Mouse (Mus musculus) right cerebral cortex, postnatal 14 days (tissue): ENCODE results near the gene Ppfia4.

Experiments
- DNase-seq: peaks from one replicate; pipeline ENCODE4 v3.0.0; 2022

The Ppfia4 gene

GRCm38 (mm10) chr1:134297265-134297664 lies 35.5 kb downstream of the Ppfia4 start:
- no peak for DNase-seq

- no peak for DNase-seq
These were observed 38.8 kb downstream of the Ppfia4 start for GRCm38 (mm10) chr1:134293738-134294604.

DNA sequence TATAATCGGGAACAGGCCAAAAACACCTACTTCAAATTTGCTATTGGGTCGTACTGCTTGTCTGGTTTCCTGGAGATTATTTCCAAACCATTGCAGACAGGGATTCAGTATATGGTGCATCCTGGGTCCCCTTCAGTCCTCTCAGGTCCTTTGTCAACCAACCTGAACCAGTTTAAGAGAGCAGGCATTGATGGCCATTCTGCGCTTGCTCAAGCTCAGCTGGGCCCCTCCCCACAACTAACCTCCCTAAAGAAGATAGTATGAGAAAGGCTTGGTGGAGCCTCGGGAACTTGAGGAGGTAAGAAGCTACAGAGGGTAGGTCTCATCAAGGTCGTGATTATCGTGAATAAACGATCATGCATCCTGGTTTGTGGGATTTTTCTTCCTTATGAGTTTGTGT lies 39.5 kb downstream of the Ppfia4 start:
- DNase-seq: no peak

- DNase-seq: no peak
These were observed 40.1 kb downstream of the Ppfia4 start for GRCm38 (mm10) chr1:134292601-134293000.

GRCm38 (mm10) chr1:134292073-134292472 lies 40.7 kb downstream of the Ppfia4 start:
- no peak for DNase-seq

DNA sequence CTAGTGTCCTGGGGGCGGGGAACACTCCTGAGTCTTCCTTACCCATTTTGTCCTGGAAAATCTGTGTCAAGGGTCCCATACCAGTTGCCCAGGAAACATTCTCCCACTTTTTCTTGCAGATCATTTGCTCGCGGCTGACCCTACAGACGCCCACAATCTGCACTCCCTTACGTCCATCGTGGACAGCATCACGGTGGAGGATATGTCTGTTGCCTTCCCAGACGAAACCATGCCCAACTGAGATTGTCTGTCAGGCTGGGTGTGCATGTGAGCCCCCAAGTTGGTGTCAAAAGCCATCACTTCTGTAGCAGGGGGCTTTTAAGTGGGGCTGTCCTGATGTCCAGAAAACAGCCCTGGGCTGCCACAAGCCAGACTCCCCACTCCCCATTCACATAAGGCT lies 41.2 kb downstream of the Ppfia4 start:
- no peak for DNase-seq

- DNase-seq: no peak
These were observed 41.8 kb downstream of the Ppfia4 start for GRCm38 (mm10) chr1:134290909-134291308.

DNA sequence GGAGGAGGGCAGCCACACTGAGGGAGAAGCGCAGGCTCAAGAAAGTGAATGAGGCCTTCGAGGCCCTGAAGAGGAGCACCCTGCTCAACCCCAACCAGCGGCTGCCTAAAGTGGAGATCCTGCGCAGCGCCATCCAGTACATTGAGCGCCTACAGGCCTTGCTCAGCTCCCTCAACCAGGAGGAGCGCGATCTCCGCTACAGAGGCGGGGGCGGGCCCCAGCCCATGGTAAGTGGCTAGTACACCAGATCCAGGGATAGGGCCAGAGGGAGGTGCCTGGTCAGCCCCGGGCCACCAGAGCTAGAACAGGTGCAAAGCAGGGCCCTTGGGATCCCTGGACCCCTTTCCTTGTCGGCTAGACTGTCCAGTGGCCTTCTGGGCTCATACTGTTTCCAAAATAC lies 42.4 kb downstream of the Ppfia4 start:
- no peak for DNase-seq

- no peak for DNase-seq
These were observed 43.1 kb downstream of the Ppfia4 start, which contains the start of gene Myog for GRCm38 (mm10) chr1:134289598-134290099. Myog (plus strand) TSS chr1:134289989.

- DNase-seq: no peak
These were observed 44.5 kb downstream of the Ppfia4 start for GRCm38 (mm10) chr1:134288239-134288638.

DNA sequence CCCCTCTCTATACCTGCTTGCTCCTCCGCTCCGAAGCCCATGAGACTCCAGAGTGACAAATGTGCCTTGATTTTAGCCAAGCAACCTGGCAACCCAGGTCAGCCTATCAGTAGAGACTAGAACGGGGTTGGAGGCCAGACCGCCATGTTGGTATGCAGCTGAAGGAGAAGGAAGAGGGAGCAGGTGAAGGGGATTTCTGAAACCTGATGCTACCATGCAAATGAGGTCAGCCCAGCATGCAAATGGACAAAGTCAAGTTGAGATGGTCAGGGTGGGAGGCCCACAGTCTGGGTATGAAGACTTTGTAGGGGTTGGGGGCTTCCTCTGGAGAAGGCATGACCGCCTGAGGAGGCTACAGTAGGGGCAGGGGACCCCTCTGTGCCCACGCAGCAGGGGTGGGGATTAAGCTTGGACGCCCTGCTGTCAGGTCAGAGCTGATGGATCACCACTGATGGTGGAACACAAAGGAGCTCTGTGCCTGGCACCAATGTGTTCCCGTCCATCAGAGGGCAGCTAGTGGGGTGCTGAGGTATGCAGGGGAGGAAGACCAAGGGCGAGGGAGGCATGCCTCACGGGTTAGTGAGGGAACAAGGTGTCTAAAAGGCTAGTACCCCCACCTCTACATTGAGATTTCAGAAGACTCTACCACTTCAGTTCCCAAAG lies 47.1 kb downstream of the Ppfia4 start:
- no peak for DNase-seq

GRCm38 (mm10) chr1:134283108-134283507 lies 49.6 kb downstream of the Ppfia4 start:
- DNase-seq: no peak

DNA sequence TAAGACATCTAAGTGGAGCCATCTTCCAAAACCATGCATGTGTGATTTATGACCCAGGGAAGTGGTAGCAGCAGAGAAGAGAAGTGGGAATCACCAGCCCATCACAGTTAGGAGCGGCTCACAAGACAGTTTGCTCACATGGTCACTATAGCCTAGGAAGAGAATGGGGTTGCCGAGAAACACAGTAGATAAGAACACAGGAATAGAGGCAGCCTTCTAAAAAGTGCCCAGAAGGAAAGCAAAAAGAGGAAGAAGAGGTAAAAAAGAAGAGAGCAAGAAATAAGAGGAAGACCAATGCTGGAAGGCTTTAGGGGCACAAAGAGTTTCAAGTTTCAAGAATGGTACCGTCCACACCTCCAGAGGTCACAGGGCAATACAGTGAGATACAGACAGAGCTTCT lies 50.4 kb downstream of the Ppfia4 start:
- no peak for DNase-seq

- DNase-seq: no peak
These were observed 51.2 kb downstream of the Ppfia4 start for GRCm38 (mm10) chr1:134281563-134281962.

DNA sequence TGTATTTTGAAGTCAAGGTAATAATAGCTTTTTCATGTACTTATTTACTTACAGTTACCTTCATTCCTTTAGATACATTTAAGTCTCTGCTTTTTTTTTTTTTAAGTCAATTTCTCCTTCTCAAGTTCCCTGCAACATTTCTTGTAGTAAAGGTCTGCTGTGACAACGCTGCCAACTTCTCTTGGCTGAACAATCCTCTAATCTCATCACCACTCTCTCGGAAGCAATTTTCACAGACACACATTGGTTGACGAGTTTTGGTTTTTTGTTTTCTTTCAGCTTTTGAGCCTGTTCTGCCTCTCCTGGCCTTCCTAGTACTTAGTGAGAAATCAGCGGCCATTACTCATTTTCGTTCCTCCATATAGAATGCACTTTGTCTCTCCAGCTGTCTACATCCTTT lies 52.6 kb downstream of the Ppfia4 start:
- no peak for DNase-seq

- DNase-seq: no peak
These were observed 55.9 kb downstream of the Ppfia4 start for GRCm38 (mm10) chr1:134276823-134277222.

DNA sequence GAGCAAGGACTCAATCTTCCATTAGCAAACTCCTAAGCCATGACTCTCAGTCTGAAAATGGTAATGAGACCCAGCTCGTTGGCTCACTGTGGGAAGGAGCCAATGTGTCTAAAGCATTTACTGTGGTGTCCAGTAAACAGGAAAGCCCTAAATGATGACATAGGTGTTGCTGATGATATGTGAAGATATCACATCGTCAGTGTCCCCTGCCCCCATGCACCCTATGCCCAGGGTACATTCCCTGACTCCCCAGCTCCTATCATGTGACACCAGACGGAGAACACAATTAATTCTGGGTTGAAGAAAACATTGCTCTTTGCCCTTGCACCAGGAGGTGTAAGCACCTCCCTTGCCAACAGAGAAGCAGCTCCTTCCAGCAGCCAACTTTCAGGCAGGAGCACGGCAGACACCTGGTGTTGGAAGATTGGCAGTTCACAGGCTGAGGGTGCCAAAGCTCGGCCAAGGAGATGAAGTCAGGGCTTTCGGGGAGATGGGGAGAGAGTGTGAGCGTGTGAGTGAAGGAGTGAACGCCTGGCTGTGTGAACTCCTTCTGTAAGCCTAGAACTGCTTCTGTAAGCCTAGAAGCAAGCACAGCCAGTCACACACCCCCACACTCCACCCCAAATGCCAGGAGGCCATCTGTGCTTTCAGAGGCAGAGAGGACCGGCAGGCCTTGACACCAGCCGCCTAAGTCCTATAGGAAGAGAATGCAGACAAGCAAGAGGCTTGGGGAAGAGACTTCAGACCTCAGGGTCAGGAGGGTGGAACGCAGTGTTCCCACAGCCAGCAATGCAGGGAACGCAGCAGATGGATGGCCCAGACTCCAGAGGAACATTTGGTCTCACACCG lies 56.9 kb downstream of the Ppfia4 start:
- no peak for DNase-seq

GRCm38 (mm10) chr1:134274483-134274920 lies 58.2 kb downstream of the Ppfia4 start:
- no peak for DNase-seq

DNA sequence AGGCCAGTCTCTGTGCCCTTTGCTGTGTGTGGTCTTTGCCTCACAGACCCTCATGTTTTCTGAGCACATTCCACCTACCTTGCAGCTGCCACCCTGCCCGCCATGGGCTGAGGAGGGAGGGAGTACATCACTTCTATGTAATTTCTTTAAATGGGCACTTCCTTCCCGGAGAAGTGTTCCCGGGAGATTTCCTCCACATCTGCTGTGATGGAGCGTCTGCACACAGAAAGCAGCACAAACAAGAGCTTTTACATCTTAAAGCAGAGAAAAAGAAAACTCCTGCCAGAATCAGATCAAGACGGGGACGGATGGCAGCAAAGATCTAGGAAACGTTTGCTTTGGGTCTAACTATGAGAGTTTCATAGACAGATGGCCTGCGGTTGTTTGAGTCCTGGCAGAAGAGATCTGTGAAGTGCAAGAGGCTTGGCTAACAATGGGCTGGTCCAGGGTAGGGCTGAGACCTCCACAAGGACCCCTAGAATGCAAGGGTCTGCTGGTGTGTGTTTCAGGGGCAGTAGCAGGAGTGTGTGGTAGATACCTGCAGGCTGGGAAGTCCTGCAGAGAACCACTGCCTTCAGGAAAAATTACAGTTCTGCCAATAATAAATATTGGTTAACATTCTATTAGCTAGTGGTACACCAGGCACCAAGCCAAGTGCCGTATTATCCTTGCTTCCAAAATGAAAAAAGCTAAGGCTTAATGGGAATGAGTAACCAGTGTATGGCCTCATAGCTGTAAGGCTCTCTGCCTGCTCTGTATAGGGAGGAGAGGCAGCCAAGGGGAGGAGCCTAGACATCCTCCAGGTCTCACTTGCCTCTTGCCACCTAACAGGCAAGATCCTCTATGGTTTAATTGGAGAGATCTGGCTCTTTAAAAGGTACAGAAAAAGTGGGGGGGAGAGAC lies 59.0 kb downstream of the Ppfia4 start:
- no peak for DNase-seq

GRCm38 (mm10) chr1:134272754-134273250 lies 59.9 kb downstream of the Ppfia4 start:
- no peak for DNase-seq

DNA sequence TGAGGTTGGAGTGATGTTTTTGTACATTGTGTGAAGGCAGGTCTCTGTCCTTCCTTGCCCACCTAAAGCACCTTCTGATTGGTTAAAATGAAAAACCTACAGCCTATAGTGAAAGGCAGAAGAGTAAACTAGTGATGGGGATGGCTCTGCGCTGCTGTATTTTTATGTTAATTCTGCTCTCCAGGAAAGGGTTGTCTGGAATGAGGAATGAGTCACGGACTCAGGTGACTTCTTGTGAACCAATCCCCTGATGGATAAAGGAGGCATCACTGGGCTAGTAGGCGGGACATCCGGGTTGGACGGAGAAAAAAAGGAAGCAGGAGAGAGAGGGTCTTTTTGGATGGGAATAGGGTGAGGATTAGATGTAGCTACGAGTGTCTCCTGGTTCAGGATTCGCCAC lies 62.7 kb downstream of the Ppfia4 start:
- DNase-seq: no peak

DNA sequence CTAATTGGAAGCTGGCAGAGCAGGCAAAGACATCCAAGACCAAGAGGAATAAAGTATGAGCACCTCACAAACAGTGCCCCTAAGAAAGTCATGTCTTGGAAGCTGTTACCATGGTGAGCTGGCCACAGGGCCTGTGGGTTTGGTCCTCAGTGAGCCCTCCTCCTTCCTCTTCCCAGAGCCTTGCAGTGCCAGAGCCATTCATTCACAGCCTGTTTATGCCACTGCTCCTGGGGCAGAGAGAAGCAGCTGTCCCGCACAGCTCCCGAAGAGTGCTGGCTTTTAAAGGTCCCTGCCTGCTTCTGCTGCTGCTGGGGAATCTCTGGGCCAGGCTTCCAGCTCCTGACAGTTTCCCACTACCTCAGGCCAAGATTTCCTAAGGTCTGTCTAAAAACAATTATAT lies 66.9 kb downstream of the Ppfia4 start:
- no peak for DNase-seq
